Mouse (Mus musculus): ENCODE measurements around the gene Slc25a25.

GRCm38 (mm10) chr2:32413936-32414335 lies 37.3 kb downstream of the Slc25a25 start:
- no peak for TF ChIP-seq CTCF (IDR thresholded peaks at IDR 0.05; ENCODE audit: control insufficient read depth, insufficient read depth, insufficient read length)
- TF ChIP-seq MYOG (IDR thresholded peaks at IDR 0.05; ENCODE audit: control insufficient read depth, extremely low read depth, insufficient read length) = no peak
- no peak for TF ChIP-seq MAX (IDR thresholded peaks at IDR 0.05)
